Mouse (Mus musculus) kidney, adult 2 months (tissue): Measurements from ENCODE around the gene Tmem268. TPM values are rescaled to one million over a fixed set of nuclear protein-coding genes. Genes with fewer than 3 reads are reported as not detected.
A peak's percentile ranks its signal among the peaks of the same experiment; 100 is the strongest.

Experiments used
- DNase-seq: peaks from one replicate; pipeline ENCODE4 v3.0.0; 2021
- H3K27ac ChIP-seq: fragments of 200-500 bp; 2 replicates; pipeline ENCODE4 v1.5.1; 2012; ENCODE audit warnings: low read depth, low read length, control low read depth, inconsistent platforms; ENCODE audit not compliant: insufficient read depth
- H3K27me3 ChIP-seq: fragments of 200-500 bp; replicated peaks from 2 replicates; pipeline ENCODE4 v1.6.1; 2012; ENCODE audit warnings: mild to moderate bottlenecking, moderate library complexity, low read length, inconsistent platforms; ENCODE audit not compliant: control insufficient read depth, insufficient read depth
- H3K36me3 ChIP-seq: fragments of 200-500 bp; 2 replicates; pipeline ENCODE4 v1.6.1; 2012; ENCODE audit warnings: mild to moderate bottlenecking, moderate library complexity, low read length, inconsistent platforms; ENCODE audit not compliant: control insufficient read depth, insufficient read depth
- H3K4me1 ChIP-seq: fragments of 200-500 bp; 2 replicates; pipeline ENCODE4 v1.6.1; 2011; ENCODE audit warnings: low read length; ENCODE audit not compliant: control insufficient read depth, insufficient read depth
- H3K4me3 ChIP-seq: fragments of 200-500 bp; 2 replicates; pipeline ENCODE4 v1.5.1; 2011; ENCODE audit warnings: mild to moderate bottlenecking, low read depth, low read length, control low read depth; ENCODE audit not compliant: insufficient read depth
- CTCF ChIP-seq: fragments of 200-500 bp; conservative IDR thresholded peaks from 2 replicates; pipeline ENCODE4 v1.5.1; 2011; ENCODE audit warnings: low read depth, mild to moderate bottlenecking, control low read depth, low read length, moderate library complexity, mixed read lengths; ENCODE audit not compliant: insufficient read depth, insufficient read length
- POLR2A ChIP-seq: fragments of 200-500 bp; IDR thresholded peaks from one replicate; pipeline ENCODE4 v1.6.1; 2011; ENCODE audit warnings: low read depth, low read length, control low read depth
- WGBS: fragments of 180-500 bp; shearing (Covaris S2); methylation state at CpG from one replicate; pipeline ENCODE4 v1.1.7; 2018; 5-methylcytosine and 5-hydroxymethylcytosine counted together
- polyA plus RNA-seq: library from polyadenylated mRNA; depleted of rRNA; stranded (reverse); fragments of >200 nt; gene quantifications from 2 replicates; pipeline ENCODE4 v1.2.3, GENCODE M21; 2012; rRNA removed

The Tmem268 gene
- polyA plus RNA-seq: 9.1 and 10.1 TPM in 2 replicates

- peak; percentile 77 for DNase-seq
- H3K27me3 ChIP-seq: no peaks in the 10 kb centered on the region
- peaks cover 39% of the 10 kb centered on the region for H3K4me1 ChIP-seq
- peak within 1 kb of the TSS; percentile 98 for H3K4me3 ChIP-seq
- WGBS: 1% methylated on average over 80 of the region's 81 CpGs
- TF ChIP-seq POLR2A (no peak), CTCF (no peak)
- H3K36me3 ChIP-seq: no peaks in the 10 kb centered on the region
- peak within 1 kb of the TSS; percentile 89 for H3K27ac ChIP-seq
These were observed at the start of gene Tmem268 for GRCm38 (mm10) chr4:63558407-63559081. Gene Tmem268, plus strand, starts transcription at chr4:63558781.

GRCm38 (mm10) chr4:63512921-63513320 lies 45.7 kb upstream of the Tmem268 start:
- H3K4me1 ChIP-seq: no peaks in the 10 kb centered on the region
- DNase-seq: no peak
- WGBS: 86% methylated on average over 2 of the region's 2 CpGs
- no peak for TF ChIP-seq POLR2A
- no peak for TF ChIP-seq CTCF
- no peaks in the 10 kb centered on the region for H3K27me3 ChIP-seq
- no peak overlapping the region for H3K4me3 ChIP-seq
- no peak overlapping the region for H3K27ac ChIP-seq
- no peaks in the 10 kb centered on the region for H3K36me3 ChIP-seq

GRCm38 (mm10) chr4:63514454-63514984 lies 44.1 kb upstream of the Tmem268 start:
- 46% methylated on average over 4 of the region's 4 CpGs for WGBS
- no peak overlapping the region for H3K27ac ChIP-seq
- no peak for TF ChIP-seq CTCF
- TF ChIP-seq POLR2A: no peak

GRCm38 (mm10) chr4:63515021-63515420 lies 43.6 kb upstream of the Tmem268 start:
- DNase-seq: no peak
- 79% methylated on average over 5 of the region's 5 CpGs for WGBS
- no peaks in the 10 kb centered on the region for H3K36me3 ChIP-seq
- TF ChIP-seq CTCF: no peak
- no peak for TF ChIP-seq POLR2A
- H3K4me3 ChIP-seq: no peak overlapping the region
- no peaks in the 10 kb centered on the region for H3K27me3 ChIP-seq
- no peak overlapping the region for H3K27ac ChIP-seq
- H3K4me1 ChIP-seq: no peaks in the 10 kb centered on the region

More at GRCm38 (mm10) chr4:63514454-63514984, 44.1 kb upstream of the Tmem268 start:
- peak; percentile 37 for DNase-seq
- no peaks in the 10 kb centered on the region for H3K4me1 ChIP-seq
- H3K4me3 ChIP-seq: no peak overlapping the region
- H3K36me3 ChIP-seq: no peaks in the 10 kb centered on the region
- no peaks in the 10 kb centered on the region for H3K27me3 ChIP-seq

- Histone ChIP-seq H3K27ac (no peak overlapping the region), H3K36me3 (no peaks in the 10 kb centered on the region), H3K4me3 (no peak overlapping the region), H3K27me3 (no peaks in the 10 kb centered on the region), H3K4me1 (no peaks in the 10 kb centered on the region)
- WGBS: 77% methylated on average over 2 of the region's 2 CpGs
- no peak for DNase-seq
- TF ChIP-seq POLR2A (no peak), CTCF (no peak)
These were observed 36.7 kb upstream of the Tmem268 start for GRCm38 (mm10) chr4:63521813-63522419.

- 84% methylated on average over 8 of the region's 8 CpGs for WGBS
- Histone ChIP-seq H3K27me3 (no peaks in the 10 kb centered on the region), H3K27ac (no peak overlapping the region), H3K4me3 (no peak overlapping the region), H3K4me1 (no peaks in the 10 kb centered on the region), H3K36me3 (no peaks in the 10 kb centered on the region)
- TF ChIP-seq CTCF: no peak
- TF ChIP-seq POLR2A: no peak
- peak; percentile 14 for DNase-seq
These were observed 33.1 kb upstream of the Tmem268 start for GRCm38 (mm10) chr4:63525514-63525913.

- no peaks in the 10 kb centered on the region for H3K27me3 ChIP-seq
- DNase-seq: no peak
- TF ChIP-seq CTCF (no peak), POLR2A (no peak)
- WGBS: 69% methylated on average over 6 of the region's 6 CpGs
- no peaks in the 10 kb centered on the region for H3K36me3 ChIP-seq
- H3K4me3 ChIP-seq: no peak overlapping the region
- no peaks in the 10 kb centered on the region for H3K4me1 ChIP-seq
- no peak overlapping the region for H3K27ac ChIP-seq
These were observed 29.6 kb upstream of the Tmem268 start for GRCm38 (mm10) chr4:63528946-63529345.
